Mouse (Mus musculus) kidney, postnatal 10 days (tissue): ENCODE data around the gene Atf2.

ENCODE experiments used
- DNase-seq: peaks from one replicate; pipeline ENCODE4 v3.0.0; 2021; ENCODE audit warnings: mixed read lengths

Gene Atf2

DNA sequence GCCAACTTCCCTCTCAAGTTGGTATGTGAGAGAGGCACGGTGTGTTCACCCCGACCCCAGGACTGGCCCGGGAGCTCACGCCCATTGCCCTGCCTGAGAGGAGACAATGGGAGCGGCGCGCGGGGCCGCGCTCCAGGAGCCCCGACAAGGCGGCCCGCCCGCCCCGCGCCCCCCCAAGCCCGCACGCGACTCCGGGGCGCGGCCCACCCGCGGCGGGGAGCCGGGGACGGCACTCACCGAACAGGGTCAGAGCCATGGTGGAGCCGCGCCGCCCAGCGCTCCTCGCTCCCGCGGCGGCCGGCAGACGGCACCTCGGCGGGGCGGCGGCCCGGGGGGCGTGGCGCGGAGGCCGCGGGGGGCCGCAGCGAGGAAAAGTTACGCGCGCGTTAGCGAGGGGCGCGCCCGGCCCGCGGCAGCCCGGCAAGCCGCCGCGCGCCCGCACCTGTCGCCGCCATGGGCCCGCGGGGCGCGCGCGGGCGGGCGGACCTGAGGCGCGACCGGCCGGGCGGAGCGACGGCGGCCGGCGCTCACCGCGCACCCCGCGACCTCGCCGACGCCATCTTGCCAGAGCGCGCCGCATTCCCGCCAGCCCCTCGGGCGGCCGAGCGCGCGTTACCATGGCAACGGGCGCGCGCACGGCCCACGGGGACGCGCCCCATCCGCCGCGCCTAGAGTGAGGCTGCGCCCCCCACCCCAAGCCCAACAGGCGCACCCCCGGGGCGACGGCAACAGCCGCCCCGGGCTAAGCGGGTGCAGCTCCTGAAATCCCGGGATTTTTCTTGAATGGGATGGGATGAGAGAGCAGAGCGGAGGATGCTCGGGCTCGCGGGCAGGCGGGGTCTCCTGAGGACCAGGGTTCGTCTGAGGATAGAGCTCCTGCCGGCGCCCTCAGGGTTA is 117.4 kb downstream of the Atf2 start, which contains the start of gene Chn1:
Chn1 (minus strand) TSS at position 561 of the 897 bp plus-strand sequence.
- peak; percentile 78 for DNase-seq

DNA sequence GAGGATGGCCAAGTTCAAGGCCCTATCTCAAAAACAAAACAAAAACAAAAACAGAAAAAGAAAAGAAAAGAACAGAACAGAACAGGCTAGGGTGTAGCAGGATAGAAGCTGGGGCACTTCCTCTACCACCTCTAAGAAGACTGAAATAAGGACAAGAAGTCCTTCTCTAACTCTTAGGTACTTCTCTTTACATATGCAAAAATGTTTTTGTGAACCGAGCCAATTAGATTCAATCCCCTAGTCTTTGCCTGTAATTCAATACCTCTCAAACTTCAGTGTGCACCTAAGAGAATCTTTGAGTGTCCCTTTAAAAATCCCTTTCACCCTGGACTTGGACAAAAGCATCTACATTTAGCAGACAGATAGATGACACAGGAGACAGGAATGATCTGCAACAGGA is 119.5 kb downstream of the Atf2 start:
- no peak for DNase-seq

DNA sequence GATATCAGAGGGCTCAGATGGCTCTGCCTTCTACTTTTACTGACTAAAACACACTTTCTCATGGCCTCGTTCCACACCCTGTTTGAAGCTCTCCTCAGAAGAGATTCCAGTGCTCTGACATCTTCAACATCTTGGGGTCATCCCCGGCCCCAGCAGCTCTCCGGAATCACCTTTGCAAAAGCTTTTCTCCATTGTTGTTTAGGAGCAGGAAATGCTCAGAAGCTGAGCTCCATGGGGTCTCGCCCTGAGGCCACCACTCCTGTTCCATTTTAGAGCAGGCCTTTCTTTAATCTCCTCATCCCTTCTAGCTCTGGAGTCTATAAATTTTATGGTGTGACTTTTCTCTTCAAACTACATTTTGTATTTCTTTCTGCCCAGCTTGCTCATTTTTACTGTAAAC is 123.8 kb downstream of the Atf2 start:
- DNase-seq = no peak
